Mouse (Mus musculus) cerebellum, adult 2 months (tissue): Measurements from ENCODE around the gene Klhl36.

Experiments
- CTCF ChIP-seq: fragments of 200-500 bp; IDR thresholded peaks from 2 replicates; pipeline ENCODE4 v1.5.1; 2011; ENCODE audit warnings: low read depth, mild to moderate bottlenecking, control low read depth, low read length, moderate library complexity, borderline replicate concordance; ENCODE audit not compliant: insufficient read depth
- POLR2A ChIP-seq: fragments of 200-500 bp; IDR thresholded peaks from 2 replicates; pipeline ENCODE4 v1.6.1; 2011; ENCODE audit warnings: low read length, control low read depth, borderline replicate concordance; ENCODE audit not compliant: insufficient read depth

DNA sequence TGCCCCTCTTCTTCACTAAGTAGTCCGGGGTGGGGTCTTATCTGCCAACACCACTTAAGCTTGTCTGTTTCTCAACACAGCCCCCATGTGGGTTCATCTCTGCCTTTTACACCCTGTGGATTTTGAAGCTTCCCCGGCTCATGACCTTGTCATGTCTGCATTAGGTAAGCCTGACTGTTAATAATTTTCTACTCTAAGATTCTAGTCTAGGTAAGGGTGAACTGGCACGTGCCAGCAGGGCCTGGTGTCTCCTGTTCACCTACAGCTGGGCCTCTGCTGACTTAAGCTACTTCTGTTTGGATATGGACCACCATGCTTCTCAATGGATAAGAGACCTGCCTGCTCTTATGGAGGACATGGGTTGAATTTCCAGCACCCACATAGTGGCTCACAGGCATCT, 39.3 kb downstream of the Klhl36 start:
- no peak for TF ChIP-seq POLR2A
- TF ChIP-seq CTCF = no peak
